Mouse (Mus musculus): ENCODE data around the gene 3110082I17Rik.
A peak's percentile ranks its signal among the peaks of the same experiment; 100 is the strongest.
"Not testable (repeated sequence)": the region's sequence is repeated elsewhere in the genome, so short reads cannot be mapped to it uniquely, and the experiment has no call there.

The 3110082I17Rik gene

GRCm38 (mm10) chr5:139347225-139347624 is 113.1 kb downstream of the 3110082I17Rik start:
- no peak for DNase-seq

DNA sequence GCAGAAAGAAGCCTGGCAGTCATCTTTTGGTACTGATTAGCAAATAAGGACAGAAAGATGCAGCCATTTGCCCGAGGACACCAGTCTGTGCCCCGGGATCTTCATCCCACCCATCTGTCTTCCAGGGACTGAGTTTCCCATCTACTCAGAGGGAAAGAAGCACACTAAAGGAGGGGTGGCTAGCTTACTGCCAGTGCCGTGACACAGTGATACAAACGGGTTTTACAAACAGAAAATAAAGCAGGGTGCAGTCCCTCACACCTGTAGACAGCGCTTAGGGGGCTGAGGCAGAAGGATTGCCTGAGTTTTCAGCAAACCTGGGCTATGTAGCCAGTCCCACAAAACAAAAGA is 115.0 kb downstream of the 3110082I17Rik start:
- no peak for DNase-seq

DNA sequence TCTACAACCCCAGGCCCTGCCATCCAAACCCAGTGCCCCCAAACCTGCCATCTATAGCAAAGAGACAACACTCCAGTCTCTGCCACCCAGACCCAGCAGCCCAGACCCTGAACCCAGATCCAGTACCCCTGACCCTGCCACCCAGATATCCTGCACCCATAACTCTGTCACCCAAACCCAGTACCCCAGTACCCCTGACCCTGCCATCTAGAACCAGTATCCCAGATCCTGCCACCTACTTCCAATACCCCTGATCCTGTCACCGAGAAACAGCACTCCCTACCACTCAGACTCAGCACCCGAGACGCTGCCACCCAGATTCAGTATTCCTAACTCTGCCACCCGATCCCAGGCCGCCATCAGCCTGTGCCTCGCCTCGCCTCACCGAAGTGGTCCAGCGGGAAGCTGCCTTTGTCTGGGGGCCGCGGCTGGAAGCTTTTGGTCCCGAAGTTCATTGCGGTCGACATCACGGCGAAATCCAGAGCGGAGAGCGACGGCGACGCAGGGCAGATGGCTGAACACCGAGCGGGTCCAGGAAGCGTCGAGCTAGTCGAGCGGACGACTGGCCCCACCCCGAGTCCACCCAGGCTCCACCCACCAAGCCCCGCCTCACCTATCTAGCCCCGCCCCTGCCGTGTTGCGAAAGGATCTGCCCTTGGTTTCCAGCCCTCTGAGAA is 115.5 kb downstream of the 3110082I17Rik start:
- DNase-seq = peak; percentile 98

- peak; percentile 89 for DNase-seq
Observed at GRCm38 (mm10) chr5:139344021-139344686, 116.2 kb downstream of the 3110082I17Rik start.

DNA sequence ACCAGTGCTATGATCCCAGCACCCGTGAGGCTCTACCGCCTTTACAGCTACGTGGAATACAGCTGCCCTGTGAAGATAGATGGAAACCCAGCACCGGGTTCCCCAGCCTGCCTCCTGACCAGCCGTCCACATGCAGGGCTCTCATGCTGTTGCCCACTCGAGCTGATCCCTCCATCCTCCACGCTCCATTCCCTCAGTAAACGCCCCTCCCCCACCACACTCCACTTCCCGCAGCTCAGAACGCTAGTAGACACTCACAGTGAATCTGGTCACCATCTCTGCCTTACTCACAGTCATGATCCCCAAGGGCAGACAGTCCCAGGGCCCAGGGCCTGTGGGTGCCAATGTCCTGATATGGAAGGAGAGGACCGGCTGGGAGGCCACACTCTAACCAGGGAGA is 121.4 kb downstream of the 3110082I17Rik start:
- DNase-seq = no peak

DNA sequence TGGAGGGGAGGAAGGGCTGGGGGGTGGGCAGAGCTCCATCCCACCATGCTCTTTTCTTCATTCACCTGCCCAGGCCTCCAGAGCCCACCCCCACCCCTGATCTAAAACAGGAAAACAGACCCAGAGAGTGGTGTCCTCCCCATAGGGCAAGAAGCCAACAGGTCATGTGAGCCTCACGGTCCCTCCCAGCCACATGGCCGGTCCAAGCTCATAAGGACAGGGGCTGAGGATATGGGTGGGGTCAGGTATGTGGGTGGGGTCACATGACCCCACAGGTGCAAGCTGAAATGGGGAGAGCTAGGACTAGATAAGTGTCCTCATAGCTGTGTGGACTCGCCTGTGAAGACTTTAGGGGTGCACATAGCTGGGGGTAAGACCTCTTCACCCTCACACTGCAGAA is 121.9 kb downstream of the 3110082I17Rik start:
- DNase-seq = peak; percentile 70

- DNase-seq = no peak
Observed at GRCm38 (mm10) chr5:139337826-139338370, 122.4 kb downstream of the 3110082I17Rik start.

GRCm38 (mm10) chr5:139335634-139336033 is 124.7 kb downstream of the 3110082I17Rik start:
- DNase-seq = no peak

DNA sequence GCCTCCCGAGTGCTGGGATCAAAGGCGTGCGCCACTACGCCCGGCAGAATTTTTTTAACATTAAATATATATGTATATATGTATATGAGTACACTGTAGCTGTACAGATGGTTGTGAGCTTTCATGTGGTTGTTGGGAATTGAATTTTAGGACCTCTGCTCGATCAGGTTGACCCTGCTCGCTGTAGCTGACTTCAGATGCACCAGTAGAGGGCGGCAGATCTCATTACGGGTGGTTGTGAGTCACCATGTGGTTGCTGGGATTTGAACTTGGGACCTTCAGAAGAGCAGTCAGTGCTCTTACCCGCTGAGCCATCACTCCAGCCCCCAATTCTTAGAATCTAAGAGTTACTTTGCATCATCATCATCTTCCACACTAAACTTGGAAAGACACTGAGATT is 125.9 kb downstream of the 3110082I17Rik start:
- not testable (repeated sequence) for DNase-seq

- DNase-seq = peak; percentile 51
Observed at GRCm38 (mm10) chr5:139333301-139334013, 126.9 kb downstream of the 3110082I17Rik start.

DNA sequence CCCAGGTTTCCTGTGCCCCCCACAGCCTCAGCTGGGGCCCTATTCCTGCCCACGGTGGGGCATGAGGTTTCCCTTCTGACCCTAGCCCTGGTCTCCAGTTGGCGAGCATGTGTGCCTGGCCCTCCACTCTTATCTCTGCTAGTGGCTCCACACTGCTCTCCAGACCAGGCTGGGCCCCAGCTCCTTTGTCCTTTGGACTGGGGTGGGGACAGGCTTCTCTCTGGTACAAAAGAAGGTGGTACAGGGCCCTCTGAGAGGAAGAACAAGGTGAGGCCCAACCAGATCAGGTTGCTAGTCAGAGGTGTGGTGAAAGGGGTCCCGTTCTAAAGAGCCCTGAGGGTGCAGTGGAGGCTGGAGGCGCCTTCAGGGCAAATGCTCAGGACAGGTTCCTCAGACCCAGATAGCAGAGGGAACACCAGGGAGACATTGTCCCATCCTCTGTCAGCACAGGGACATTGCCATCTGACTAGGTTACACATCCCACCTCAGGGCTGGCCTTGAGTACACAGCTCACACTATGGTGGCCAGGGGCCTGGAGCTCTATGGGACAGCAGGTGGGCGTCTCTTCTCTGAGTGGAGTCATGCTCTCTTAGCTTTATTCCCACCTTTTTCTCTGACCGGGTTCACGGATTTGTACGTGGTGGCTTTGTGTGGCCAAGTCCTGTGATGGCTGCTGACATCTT is 127.6 kb downstream of the 3110082I17Rik start:
- no peak for DNase-seq

GRCm38 (mm10) chr5:139331742-139332141 is 128.6 kb downstream of the 3110082I17Rik start:
- DNase-seq = peak; percentile 92

DNA sequence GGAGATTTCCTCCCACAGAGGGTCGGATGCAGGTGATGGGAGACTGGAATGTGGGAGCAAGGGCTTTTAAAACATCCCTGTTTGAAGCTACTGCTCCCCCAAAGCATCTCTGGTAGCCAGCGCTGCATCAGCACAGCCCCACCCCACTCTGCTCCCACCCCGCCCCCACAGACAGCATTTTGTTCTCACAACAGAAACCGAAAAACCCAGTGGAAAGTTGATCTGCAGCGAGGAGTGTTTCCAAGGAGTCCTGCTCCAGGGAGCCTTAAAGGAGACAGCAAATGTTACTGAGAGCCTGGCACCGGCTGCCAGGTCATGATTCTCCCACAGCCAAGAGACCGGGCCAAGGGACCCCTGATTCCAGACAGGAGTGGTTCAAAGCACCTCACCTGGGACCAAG is 129.6 kb downstream of the 3110082I17Rik start:
- DNase-seq = no peak

DNA sequence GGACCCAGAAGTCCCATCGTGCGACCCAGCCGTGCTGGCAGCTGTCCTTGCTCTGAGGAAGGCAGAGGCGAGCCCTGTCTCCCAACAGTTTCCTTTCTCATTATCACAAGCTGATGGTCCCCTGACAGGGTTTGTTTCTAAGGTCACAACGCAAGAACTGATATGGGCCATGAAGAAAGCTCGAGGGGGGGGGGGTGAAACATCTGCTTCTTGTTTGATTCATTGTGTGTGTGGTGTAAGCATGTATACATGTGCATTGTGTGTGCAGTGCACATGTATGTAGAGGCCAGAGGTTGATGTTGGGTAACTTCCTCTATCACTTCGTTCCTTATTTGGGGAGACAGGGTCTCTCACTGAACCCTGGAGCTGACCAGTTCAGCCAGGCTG is 132.7 kb downstream of the 3110082I17Rik start:
- DNase-seq = no peak

DNA sequence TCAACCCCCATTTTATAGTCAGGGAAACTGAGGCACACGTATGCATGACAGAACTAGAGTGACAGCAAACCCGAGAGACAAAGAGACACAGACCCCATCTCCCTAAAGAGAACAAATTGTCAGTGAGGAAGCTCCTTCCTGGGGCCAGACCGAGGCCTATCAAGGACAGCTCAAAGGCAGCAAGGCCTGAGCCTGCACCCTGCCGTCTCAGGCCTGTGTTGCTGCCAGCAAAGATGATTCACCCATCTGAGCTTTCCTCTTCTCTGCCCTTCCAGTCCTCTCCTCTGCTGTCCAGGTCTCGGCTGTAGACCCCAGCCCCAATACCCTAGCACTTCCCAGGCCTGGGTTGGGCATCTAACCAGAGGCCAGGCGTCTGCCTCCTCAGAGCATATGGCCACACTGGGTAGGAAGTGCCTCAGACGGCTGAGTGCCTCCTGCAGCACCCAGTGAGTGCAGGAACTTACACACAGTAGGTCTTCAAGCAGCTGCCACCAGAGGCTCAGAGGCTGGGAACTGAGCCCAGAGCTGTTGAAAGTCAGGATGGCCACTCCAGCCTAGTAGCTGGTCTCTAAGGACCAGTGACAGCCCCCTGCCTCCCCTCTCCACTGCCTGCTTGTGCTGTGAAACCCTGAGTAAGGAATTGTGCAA is 133.2 kb downstream of the 3110082I17Rik start:
- no peak for DNase-seq

- no peak for DNase-seq
Observed at GRCm38 (mm10) chr5:139326111-139326696, 134.1 kb downstream of the 3110082I17Rik start.

- peak; percentile 79 for DNase-seq
Observed at GRCm38 (mm10) chr5:139325395-139325966, 134.8 kb downstream of the 3110082I17Rik start, which contains the start of gene Adap1. Adap1 (minus strand) TSS chr5:139325622.

GRCm38 (mm10) chr5:139324691-139325394 is 135.5 kb downstream of the 3110082I17Rik start:
- peak; percentile 46 for DNase-seq

DNA sequence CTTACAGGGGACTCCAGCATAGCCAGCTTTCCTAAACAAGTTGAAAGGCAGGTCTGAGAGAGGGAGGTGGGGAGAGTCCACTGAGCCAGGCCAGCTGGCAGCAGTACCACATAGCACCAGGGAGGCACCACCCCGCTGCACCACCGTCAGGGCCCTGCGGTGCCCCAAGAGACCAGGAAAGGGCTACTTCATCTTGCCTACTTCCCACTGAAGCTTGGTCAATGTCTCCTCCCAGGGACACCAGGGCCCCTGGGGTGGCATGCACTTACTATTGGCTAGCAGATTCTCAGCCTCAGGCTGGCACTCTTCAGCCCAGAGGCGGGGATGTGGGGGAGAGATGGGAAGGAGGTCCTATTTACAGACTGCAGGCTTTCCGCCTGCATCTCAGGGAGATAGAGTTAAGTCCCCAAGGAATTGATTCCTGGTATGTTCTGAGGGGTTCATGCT is 136.3 kb downstream of the 3110082I17Rik start:
- peak; percentile 47 for DNase-seq

GRCm38 (mm10) chr5:139323260-139323924 is 136.9 kb downstream of the 3110082I17Rik start:
- DNase-seq = peak; percentile 74

All from kidney, postnatal 10 days (tissue).